In genomic region chr2:35688581-35688980, GRCm38 (mm10) we compare ENCODE assay signal across 17 mouse cellular contexts.
DNase-seq lines count a peak whose midpoint lies in the region; ATAC-seq and TF ChIP-seq lines count a peak whose summit lies in the region.
"Had no signal": no experiment of that assay in that cellular context is flagged by ENCODE, and none has a peak within 500 bp of the region (broad histone marks: within the 10 kb centered on the region; RNA-seq: fewer than 3 reads in every experiment).

No protein-coding gene starts in this region.

- ATAC-seq in heart, embryonic 12.5 days (ENCODE audit: insufficient number of reproducible peaks, low FRiP score) = no peak
- ATAC-seq in kidney, embryonic 16.5 days (ENCODE audit: low FRiP score, low TSS enrichment) = no peak
- peak; percentile 71 for ATAC-seq in liver, postnatal 0 days
- ATAC-seq: forebrain, embryonic 15.5 days; hindbrain, embryonic 16.5 days had no signal

- no peaks in the 10 kb centered on the region for H3K36me3 ChIP-seq in heart, embryonic 10.5 days
- H3K36me3 ChIP-seq in heart, embryonic 12.5 days = no peaks in the 10 kb centered on the region
- no peaks in the 10 kb centered on the region for H3K36me3 ChIP-seq in kidney, embryonic 16.5 days (ENCODE audit: insufficient read depth, low read length)
- no peaks in the 10 kb centered on the region for H3K36me3 ChIP-seq in liver, postnatal 0 days (replicated peaks; ENCODE audit: insufficient read depth, low read length)
- H3K36me3 ChIP-seq: forebrain, embryonic 15.5 days; neural tube, embryonic 15.5 days had no signal

- no peak for TF ChIP-seq CTCF in liver, postnatal 0 days (IDR thresholded peaks at IDR 0.05; ENCODE audit: low read depth)

- intact Hi-C loops in left cerebral cortex, postnatal 4 days (cut with DNase I) = no loop called here

- H3K27me3 ChIP-seq in heart, embryonic 10.5 days (ENCODE audit: insufficient read depth, poor library complexity, severe bottlenecking) = no peaks in the 10 kb centered on the region
- H3K27me3 ChIP-seq in heart, embryonic 12.5 days (replicated peaks) = no peaks in the 10 kb centered on the region
- no peaks in the 10 kb centered on the region for H3K27me3 ChIP-seq in kidney, embryonic 16.5 days (ENCODE audit: insufficient read depth, low read length)
- no peaks in the 10 kb centered on the region for H3K27me3 ChIP-seq in liver, postnatal 0 days (ENCODE audit: insufficient read depth, low read length)
- H3K27me3 ChIP-seq: forebrain, embryonic 15.5 days; neural tube, embryonic 15.5 days had no signal

- no peaks in the 10 kb centered on the region for H3K9me3 ChIP-seq in heart, embryonic 10.5 days
- no peaks in the 10 kb centered on the region for H3K9me3 ChIP-seq in heart, embryonic 12.5 days (replicated peaks)
- H3K9me3 ChIP-seq in kidney, embryonic 16.5 days (ENCODE audit: low read length) = no peaks in the 10 kb centered on the region
- no peaks in the 10 kb centered on the region for H3K9me3 ChIP-seq in liver, postnatal 0 days (ENCODE audit: low read length)
- H3K9me3 ChIP-seq: forebrain, embryonic 15.5 days; neural tube, embryonic 15.5 days had no signal

- no peak for DNase-seq in heart, embryonic 10.5 days (ENCODE audit: low spot score)
- peak; percentile 75 to 82 for DNase-seq in kidney, adult 8-10 months
- DNase-seq in kidney, adult 9 months = peak; percentile 87
- DNase-seq in liver, postnatal 0 days = no peak
- DNase-seq in left cerebral cortex, postnatal 4 days = no peak
- DNase-seq in retina, embryonic 14.5 days (ENCODE audit: low spot score) = no peak
- DNase-seq: adrenal gland, postnatal 10 days; cerebellum, adult 11 months; cerebellum, postnatal 25 days; heart, postnatal 4 days; lung, adult 18-20 months; lung, postnatal 36 days had no signal

- no peak overlapping the region for H3K4me3 ChIP-seq in heart, embryonic 10.5 days
- H3K4me3 ChIP-seq in heart, embryonic 12.5 days = no peak overlapping the region
- H3K4me3 ChIP-seq in kidney, embryonic 16.5 days (ENCODE audit: low read length) = no peak overlapping the region
- H3K4me3 ChIP-seq in liver, postnatal 0 days (ENCODE audit: low read depth, low read length) = no peak overlapping the region
- H3K4me3 ChIP-seq: forebrain, embryonic 15.5 days; neural tube, embryonic 15.5 days had no signal

- WGBS in heart, embryonic 10.5 days = 78% methylated on average over 5 of the region's 5 CpGs
- 81% methylated on average over 5 of the region's 5 CpGs for WGBS in heart, embryonic 12.5 days
- WGBS in kidney, embryonic 16.5 days = 87% methylated on average over 5 of the region's 5 CpGs
- 65% methylated on average over 5 of the region's 5 CpGs for WGBS in liver, postnatal 0 days (ENCODE audit: insufficient replicate concordance)

- no peak for TF ChIP-seq EP300 in liver, postnatal 0 days (IDR thresholded peaks at IDR 0.05; ENCODE audit: low read depth)

- H3K27ac ChIP-seq in heart, embryonic 10.5 days = peak overlapping the region; percentile 82
- no peak overlapping the region for H3K27ac ChIP-seq in heart, embryonic 12.5 days (ENCODE audit: poor library complexity, severe bottlenecking)
- no peak overlapping the region for H3K27ac ChIP-seq in kidney, embryonic 16.5 days (ENCODE audit: low read length)
- H3K27ac ChIP-seq in liver, postnatal 0 days (ENCODE audit: low read depth) = peak overlapping the region; percentile 55
- H3K27ac ChIP-seq: forebrain, embryonic 15.5 days had no signal

- H3K9ac ChIP-seq in heart, embryonic 12.5 days = no peak overlapping the region
- no peak overlapping the region for H3K9ac ChIP-seq in kidney, embryonic 16.5 days (replicated peaks; ENCODE audit: low read length)
- no peak overlapping the region for H3K9ac ChIP-seq in liver, postnatal 0 days (replicated peaks)
- H3K9ac ChIP-seq: forebrain, embryonic 15.5 days; neural tube, embryonic 15.5 days had no signal

- no peak overlapping the region for H3K4me2 ChIP-seq in heart, embryonic 12.5 days
- no peak overlapping the region for H3K4me2 ChIP-seq in kidney, embryonic 16.5 days (replicated peaks; ENCODE audit: low read depth, low read length)
- no peak overlapping the region for H3K4me2 ChIP-seq in liver, postnatal 0 days (ENCODE audit: low read depth, low read length)
- H3K4me2 ChIP-seq: forebrain, embryonic 15.5 days; neural tube, embryonic 15.5 days had no signal

- peaks cover 100% of the 10 kb centered on the region for H3K4me1 ChIP-seq in heart, embryonic 10.5 days
- peaks cover 100% of the 10 kb centered on the region for H3K4me1 ChIP-seq in heart, embryonic 12.5 days (replicated peaks)
- H3K4me1 ChIP-seq in kidney, embryonic 16.5 days (ENCODE audit: insufficient read depth, low read length) = peaks cover 63% of the 10 kb centered on the region
- peaks cover 40% of the 10 kb centered on the region for H3K4me1 ChIP-seq in liver, postnatal 0 days (ENCODE audit: insufficient read depth)

Comparison
In these comparisons a context has a peak if more than half of its experiments do, and no peak if none do; other contexts are left out.
1. H3K27ac ChIP-seq: peak in heart, embryonic 10.5 days (single experiment) and liver, postnatal 0 days (single experiment); none in heart, embryonic 12.5 days (single experiment) and kidney, embryonic 16.5 days (single experiment).
2. DNase-seq: peak in kidney, adult 8-10 months (2 of 2) and kidney, adult 9 months (single experiment); none in heart, embryonic 10.5 days (single experiment), liver, postnatal 0 days (single experiment), left cerebral cortex, postnatal 4 days (single experiment) and retina, embryonic 14.5 days (single experiment).